Mouse (Mus musculus) MEL (cell line): ENCODE results near the gene Slc35g3.

Experiments used
- CHD2 ChIP-seq: IDR thresholded peaks from 2 replicates; pipeline ENCODE4 v1.6.1; 2011; ENCODE audit warnings: low read length, improper control_type of control experiment
- CTCF ChIP-seq, 3 experiments: IDR thresholded peaks in 2 of 3; conservative IDR thresholded peaks in 1 of 3; 2 replicates each; pipeline ENCODE4 v1.5.1; 2011 to 2012; ENCODE audit warnings: low read length in 3 of 3, low read depth in 2 of 3, mild to moderate bottlenecking in 2 of 3, improper control_type of control experiment in 1 of 3, inconsistent platforms in 1 of 3, mixed read lengths in 1 of 3, moderate library complexity in 1 of 3; ENCODE audit not compliant: control insufficient read depth in 1 of 3, insufficient read depth in 1 of 3, poor library complexity in 1 of 3, severe bottlenecking in 1 of 3
- E2F4 ChIP-seq: IDR thresholded peaks from 2 replicates; pipeline ENCODE4 v1.6.1; 2011; ENCODE audit warnings: low read depth, low read length, improper control_type of control experiment, borderline replicate concordance

DNA sequence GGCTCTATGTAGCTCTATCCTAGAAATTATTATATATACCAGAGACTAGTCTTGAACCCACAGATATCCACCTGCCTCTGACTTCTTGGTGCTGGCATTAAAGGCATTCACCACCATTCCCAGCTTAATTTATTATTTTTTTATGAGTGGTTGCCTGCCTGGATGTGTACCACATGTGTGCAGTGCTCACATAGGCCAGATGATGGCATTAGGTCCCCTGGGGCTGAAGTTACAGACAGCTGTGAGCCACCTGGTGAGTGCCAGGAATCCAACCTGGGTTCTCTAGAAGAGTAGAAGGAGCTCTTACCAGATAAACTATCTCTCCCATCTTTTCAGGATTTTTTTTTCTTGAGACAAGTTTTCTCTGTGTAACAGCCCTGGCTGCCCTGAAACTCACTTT lies 48.5 kb upstream of the Slc35g3 start:
- TF ChIP-seq CHD2: no peak
- TF ChIP-seq CTCF (IDR thresholded peaks at IDR 0.05 in 2 of 3, conservative IDR thresholded peaks at IDR 0.05 in 1 of 3; ENCODE audit: control insufficient read depth in 1 of 3, insufficient read depth in 1 of 3, low read depth in 2 of 3, low read length in 3 of 3, poor library complexity in 1 of 3, severe bottlenecking in 1 of 3): peak in 2 of 3 experiments; percentile 35 to 52; a peak in 4 of 6 replicates
- TF ChIP-seq E2F4: no peak
